Mouse (Mus musculus): Measurements from ENCODE around the gene Fam131b. TPM values are rescaled to one million over a fixed set of nuclear protein-coding genes. Genes with fewer than 3 reads are reported as not detected.

Gene Fam131b
- total RNA-seq, 2 experiments from 2014 or later, result 0.25 to 0.26 TPM

Other genes starting within 250 kb of the Fam131b start
- gene Tas2r139, start 183.7 kb downstream of the Fam131b start, total RNA-seq (2021), result not detected
- gene Tas2r144, start 109.3 kb downstream of the Fam131b start, total RNA-seq (2021), result not detected
- 10 to 100 TPM; 23.8 to 44.0 TPM for gene Gstk1, start 78.7 kb downstream of the Fam131b start, total RNA-seq (2021)
- gene Tmem139, start 62.7 kb downstream of the Fam131b start, total RNA-seq (2021), result under 1 TPM in 1 of 2 experiments, not detected in 1; 0.30 TPM
- gene Casp2, start 59.7 kb downstream of the Fam131b start, total RNA-seq (2021), result 1 to 10 TPM; 5.3 to 5.5 TPM
- gene Clcn1, start 38.0 kb downstream of the Fam131b start, total RNA-seq (2021), result 100 to 1,000 TPM; 134 to 146 TPM
- gene Zyx, start 25.0 kb upstream of the Fam131b start, total RNA-seq (2021), result 10 to 100 TPM; 21.9 to 26.6 TPM
- gene Epha1, start 48.6 kb upstream of the Fam131b start, total RNA-seq (2021), result under 1 TPM in 1 of 2 experiments, not detected in 1; 0.10 TPM
- gene Tas2r143, start 75.6 kb upstream of the Fam131b start, total RNA-seq (2021), result not detected
- gene Tas2r135, start 80.8 kb upstream of the Fam131b start, total RNA-seq (2021), result under 1 TPM in 1 of 2 experiments, not detected in 1; 0.23 TPM
- gene Tas2r126, start 109.9 kb upstream of the Fam131b start, total RNA-seq (2021), result not detected
- gene Olfr458, start 140.6 kb upstream of the Fam131b start, total RNA-seq (2021), result not detected
- not detected for gene Olfr457, start 151.7 kb upstream of the Fam131b start, total RNA-seq (2021)
- not detected for gene Olfr456, start 162.6 kb upstream of the Fam131b start, total RNA-seq (2021)
- not detected for gene Olfr455, start 222.9 kb upstream of the Fam131b start, total RNA-seq (2021)

Measured in gastrocnemius, postnatal 36 days (tissue).